Mouse (Mus musculus): ENCODE measurements around the gene Gm34653.

GRCm38 (mm10) chr2:34826460-34827231 is 6.2 kb upstream of the Gm34653 start:
- TF ChIP-seq CTCF (IDR thresholded peaks at IDR 0.05; ENCODE audit: borderline replicate concordance, insufficient read depth, low read depth, low read length) (no peak), POLR2A (IDR thresholded peaks at IDR 0.05; ENCODE audit: borderline replicate concordance, insufficient read depth, low read length) (no peak)
